Mouse (Mus musculus) kidney, adult 18-20 months (tissue): ENCODE measurements around the gene Gm884.
A peak's percentile ranks its signal among the peaks of the same experiment; 100 is the strongest.

Experiments used
- DNase-seq: peaks from one replicate; pipeline ENCODE4 v3.0.0; 2021

Gm884 gene

DNA sequence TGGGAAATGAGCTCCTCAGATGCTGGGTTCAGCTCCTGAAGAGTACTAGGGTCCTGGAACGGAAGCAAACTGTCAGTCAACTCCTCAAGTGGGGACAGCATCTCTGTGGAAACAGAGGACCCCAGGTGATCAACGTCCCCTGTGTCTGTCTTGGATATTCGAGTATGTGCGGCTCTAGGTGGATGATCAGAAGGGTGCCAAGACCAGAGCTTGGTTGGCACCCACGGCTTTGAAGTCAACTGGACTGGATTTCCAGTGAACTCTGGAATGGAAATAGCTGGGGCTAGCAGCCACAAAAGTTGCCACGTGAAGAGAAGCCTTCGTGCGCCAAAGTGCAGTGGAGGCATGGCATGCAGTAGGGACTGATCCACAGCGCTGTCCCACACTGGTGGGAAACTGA lies at the start of gene Gm884:
Gene Gm884 (minus strand): TSS at position 101 of the 400 bp plus-strand sequence.
- DNase-seq, result no peak

DNA sequence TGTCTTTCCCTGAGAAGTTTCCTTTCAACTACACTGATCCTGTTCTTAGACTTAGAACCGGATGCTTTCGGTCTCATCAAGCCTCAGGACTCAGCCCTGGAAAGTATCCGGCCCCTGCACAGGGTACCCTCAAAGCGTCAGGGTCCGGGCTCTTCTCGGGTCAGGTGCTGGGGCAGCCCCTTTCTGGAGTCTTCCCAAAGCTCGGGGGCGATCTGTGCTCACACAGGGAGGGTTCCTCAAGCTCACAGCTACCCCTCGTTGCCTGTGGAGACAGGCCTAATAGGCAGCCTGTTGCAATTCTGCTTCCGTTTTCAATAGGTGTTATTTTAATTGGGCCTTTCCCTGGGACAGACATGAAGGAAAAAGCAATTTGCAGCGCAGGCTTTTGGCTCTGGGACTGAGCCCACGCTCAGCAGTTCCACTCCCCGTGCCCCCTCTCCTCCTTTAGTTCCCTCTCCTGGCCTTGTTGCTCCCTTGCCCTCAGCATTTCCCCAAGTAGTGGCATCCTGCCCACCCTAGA lies 46.0 kb upstream of the Gm884 start:
- DNase-seq, result no peak

DNA sequence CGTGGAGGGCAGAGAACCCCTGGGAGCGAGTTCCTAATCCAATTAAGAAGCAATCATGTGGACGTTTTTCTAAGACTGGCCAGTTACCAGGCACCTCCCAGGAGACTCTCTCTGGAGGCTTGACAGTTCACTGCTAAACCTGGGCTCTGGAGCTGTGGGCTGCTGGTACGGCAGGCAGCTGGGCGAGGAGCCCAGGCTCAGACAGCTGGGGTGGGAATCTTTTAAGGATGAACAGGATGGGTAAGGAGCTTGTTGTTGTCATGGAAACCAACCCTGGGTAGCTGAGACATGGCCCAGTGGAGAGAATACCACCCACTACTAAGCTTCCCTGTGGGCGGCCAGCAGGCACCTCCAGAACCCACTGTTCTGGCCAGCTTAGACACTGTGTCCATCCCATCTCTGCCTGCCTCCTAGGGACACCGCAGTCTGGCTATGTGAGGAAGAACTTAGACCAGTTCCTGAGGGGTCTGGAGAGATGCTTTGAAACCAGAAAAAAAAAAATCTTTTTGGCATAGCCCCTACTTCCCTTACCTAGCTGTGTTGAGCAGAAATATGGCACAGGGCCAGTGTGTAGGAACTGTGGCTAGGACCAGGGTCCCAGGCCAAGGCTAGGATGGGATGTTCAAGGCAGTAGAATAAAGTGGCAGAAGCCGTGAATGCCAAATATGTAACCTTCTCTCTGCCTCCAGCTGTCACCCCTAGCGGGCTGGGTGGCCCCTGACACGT lies 45.4 kb upstream of the Gm884 start:
- no peak for DNase-seq

DNA sequence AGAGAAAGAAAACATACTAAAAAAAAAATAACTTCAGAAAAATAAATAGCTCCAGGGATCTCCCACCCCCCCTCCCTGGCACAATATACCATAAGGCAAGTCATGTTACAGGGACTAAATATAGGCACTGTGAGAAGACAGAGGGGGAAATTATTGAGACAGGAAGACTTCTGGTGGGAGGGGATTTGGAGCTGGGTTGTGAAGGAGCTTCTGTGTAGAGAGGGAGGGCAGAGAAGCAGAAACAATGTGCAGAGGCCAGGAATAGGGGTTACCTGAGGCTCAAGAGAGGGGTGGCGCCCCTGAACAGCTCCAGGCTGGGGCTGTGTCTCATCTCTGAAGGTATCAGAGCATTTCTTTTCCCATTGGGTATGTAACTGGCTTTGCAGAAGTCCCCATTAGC lies 44.8 kb upstream of the Gm884 start:
- no peak for DNase-seq

DNA sequence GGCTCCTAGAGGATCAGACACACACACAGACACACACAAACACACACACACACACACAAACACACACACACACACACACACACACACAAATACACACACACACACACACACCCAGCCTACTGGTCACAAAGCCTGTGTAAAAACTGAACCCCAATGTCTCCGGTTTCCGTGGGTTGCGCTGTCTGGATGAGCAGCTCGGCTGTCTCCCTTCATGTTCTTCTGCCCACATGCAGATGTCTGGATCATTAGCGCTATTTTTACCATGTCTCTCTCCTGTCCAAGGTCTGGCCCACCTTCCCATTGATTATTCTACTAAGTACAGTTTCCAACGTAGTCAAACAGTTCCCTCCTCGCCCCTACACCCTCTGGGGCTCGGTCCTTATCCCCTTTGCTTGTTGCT lies 42.2 kb upstream of the Gm884 start:
- no peak for DNase-seq

DNA sequence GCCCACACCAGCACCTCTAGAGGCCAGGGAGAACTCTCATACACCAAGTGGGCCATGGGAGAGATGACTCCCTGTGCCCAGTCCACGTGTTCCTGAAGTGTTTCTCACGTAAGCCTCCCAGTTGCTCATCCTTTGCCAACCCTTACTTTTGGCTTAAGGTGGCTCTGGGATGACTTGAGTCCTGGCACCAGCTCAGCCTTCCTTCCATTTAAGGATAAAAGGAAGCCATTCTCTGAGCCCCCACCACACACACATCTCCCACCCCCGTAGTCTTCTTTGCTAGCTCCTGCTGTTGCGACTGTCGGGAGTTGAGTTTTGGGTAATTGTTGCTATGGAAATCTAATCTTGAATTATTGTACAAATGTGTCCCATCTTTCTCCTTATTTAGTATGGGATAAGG lies 41.6 kb upstream of the Gm884 start:
- DNase-seq, result no peak

DNA sequence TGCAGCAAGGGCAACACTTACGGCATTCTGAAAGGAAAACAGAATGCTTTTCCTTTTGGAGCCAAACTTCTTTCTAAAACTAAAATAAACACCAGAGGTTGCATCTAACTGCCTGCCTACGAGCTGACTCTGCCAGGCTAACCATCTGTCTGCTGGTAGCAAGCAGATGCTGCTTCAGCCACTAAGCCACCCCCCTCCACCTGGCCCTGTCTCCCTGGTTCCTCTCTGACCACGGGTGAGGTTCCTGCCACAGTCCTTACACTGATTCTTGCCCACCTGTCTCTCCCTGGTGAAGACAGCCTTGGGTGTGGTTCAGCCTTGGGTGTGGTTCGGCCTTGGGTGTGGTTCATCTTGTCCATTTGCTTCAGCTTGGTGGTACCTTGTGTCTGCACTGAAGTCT lies 40.9 kb upstream of the Gm884 start:
- no peak for DNase-seq

DNA sequence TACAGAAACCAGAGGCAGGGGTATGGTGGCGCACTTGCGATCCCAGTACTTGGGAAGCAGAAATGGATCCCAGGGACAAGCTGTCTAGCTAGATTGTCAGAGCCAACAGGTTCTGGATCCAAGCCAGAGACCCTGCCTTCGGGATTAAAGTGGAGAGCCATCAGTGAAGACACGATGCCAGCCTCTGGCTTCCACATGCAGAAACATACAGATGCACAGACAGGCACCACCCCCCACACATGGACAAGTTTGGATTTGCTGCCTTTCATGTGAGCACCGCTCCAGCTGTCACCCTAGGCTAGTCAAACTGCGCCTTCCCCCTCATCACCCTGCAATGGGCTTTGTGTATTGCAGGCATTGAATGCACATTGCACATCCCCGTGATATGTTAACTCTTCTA lies 37.2 kb upstream of the Gm884 start:
- no peak for DNase-seq

DNA sequence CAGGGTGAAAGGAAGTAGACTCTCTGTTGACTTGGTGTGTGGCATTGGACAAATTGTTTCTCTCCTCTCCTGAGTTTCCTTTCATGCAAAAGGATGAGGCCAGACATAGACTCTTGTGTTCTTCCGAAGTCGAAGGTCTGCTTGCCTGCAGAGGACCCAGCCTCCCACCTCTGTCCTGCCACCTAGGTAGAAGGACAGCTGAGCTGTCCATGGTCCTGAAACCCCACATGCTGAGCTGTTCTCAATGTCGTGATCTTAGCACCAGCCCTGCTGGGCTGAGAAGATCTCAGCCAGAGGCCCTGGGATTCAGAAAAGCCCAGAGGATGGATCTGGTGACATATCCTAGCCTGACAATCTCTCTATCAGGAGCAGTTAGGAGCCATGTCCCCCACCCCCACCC lies 35.6 kb upstream of the Gm884 start:
- peak; percentile 43 for DNase-seq

DNA sequence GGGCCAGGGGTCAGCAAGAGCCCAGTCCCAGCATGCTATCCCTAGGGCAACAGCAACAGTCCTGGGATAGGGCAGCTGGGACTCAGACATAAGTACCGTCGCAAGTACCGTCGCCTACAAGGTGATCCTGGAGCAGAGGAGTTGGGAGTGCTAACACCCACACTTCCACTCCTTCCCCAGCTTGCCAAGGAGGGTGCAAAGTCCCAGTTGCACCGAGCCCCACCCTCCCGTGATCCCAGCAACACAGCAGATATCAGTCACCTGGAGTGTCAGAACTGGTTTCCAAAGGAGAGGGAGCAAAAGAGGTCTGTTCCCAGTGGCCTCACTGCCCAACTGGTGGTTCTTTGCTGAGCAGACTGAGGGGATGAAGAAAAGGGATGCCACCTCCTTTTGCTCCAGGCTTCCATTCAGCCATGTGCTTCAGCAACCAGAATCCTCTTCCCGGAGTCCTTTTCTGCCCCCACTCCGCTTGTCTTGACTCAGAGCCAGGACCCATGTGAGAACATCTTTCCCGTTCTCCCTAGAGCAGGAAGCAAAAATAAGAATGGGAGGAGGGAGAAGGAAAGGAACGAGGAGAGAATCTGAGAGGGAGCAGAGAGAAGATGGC lies 32.5 kb upstream of the Gm884 start:
- DNase-seq, result no peak

DNA sequence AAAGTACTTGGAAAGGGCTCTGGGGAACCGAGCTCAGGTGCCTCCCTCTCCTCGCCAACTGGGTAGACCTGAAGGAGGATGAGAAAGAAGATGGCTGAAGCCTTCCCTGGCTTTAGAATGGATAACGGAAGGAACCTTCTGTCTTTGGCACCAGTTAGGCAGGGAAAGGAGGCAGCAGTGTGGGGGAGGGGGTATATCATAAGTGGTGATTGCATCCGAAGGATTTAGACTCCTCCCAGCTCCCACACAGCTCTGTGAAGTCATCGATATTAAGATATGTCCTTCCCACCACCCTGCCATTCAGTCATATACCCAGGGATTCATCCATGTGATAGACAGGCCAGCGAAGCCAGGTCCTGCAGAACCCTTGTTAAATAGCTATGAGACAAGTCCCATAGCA lies 30.5 kb upstream of the Gm884 start:
- DNase-seq, result no peak

DNA sequence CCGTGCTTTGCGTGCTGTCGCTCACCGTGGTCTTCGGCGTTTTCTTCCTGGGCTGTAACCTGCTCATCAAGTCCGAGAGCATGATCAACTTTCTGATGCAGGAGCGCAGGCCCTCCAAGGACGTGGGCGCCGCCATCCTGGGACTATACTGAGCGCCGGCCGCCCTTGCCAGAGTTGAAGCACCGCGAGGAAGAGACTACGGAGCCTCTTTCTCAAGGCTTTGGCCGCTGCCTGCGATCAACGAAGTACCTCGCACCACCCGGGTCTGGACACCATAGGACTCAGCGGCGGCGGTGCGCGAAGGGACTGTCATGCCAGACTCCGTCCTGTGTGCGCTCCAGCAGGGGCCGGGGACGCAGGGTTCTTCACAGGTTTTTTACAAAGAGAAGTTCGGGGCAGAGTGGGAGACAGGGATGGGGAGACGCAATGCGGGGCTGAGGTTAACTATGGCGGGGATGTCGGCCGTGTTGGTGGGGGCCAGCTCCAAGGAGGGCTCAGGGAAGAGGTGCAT lies 29.1 kb upstream of the Gm884 start:
- no peak for DNase-seq

DNA sequence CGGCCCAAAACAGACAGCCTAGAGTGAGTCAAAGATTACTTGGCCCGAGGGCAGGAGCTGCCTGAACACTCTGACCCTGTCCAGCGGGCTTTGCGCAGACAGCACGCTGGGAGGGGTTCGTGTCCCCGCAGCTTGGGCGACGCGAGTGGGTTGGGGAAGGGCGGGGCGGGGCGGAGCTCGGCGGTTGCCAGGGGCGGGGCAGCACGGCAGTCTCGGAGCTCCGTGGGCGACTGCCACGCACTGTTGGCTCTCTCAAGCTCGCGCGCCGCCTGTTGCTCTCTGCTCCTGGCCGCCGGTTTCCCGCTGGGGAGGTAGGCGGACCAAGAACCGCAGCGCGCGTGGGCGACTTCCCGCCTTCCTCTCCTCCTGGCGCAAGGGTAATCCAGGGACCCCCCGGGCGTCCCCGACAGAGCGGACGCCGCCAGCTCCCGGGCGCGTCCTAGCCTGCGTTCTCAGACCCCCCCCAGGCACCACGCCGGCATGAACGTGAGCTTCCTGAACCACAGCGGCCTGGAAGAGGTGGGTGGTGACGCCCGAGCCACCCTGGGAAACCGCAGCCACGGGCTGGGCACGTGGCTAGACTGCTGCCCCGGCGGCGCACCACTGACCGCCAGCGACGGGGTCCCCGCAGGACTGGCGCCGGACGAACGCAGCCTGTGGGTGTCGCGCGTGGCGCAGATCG lies 28.5 kb upstream of the Gm884 start, which contains the start of gene Rprml:
Gene Rprml (plus strand): TSS at position 270 of the 682 bp plus-strand sequence.
- DNase-seq, result no peak

DNA sequence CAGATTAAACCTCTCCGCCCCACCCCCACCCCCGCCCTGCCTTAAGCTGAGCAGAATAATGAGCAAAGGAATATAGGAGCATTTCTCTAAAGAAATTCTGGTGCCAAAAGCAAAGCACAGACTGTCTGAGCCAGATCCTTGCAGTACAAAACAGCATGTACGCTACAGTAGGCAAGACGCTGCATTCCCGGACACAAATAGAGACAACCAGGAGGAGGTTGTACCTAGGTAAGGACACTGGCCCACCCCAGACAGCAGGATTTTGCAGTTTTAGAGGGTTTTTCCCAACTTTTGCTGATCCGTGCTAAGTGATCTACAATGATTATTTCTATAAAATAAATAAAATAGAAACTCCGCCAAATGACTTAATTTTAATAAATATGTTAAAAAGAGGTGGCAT lies 27.7 kb upstream of the Gm884 start:
- DNase-seq, result no peak

DNA sequence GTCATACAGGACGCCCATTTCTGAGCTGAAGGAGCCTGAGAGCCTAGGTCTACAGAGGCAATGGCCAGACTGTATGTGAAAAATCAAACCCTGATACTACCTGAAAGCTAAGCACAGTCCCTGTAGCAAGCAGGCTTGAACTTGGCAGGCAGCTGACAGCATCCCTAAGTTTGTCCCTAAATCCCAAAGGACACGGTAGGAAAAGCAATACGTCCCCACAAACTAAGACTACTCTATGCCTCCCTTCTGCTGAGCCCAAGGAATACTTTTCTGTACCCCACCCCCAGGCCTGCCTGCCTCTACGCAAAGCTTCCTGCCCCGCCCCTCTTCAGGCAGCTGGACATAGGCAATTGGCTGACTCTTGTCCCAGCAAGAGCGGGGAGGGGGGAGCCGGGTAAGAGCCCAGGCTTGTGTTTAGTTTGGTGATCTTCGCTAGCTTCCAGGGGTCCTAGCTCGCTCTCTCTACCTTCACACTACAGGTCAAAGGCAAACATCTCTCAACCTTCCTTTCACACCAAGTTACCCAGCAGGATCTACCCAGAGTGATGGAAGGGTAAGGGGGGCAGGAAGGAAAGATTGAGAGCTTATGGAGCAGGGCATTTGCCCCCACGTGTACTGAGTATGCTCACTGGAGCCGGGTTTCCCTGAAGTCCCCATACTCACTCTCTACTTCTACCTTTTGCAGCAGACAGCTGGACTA lies 27.1 kb upstream of the Gm884 start:
- DNase-seq, result no peak

DNA sequence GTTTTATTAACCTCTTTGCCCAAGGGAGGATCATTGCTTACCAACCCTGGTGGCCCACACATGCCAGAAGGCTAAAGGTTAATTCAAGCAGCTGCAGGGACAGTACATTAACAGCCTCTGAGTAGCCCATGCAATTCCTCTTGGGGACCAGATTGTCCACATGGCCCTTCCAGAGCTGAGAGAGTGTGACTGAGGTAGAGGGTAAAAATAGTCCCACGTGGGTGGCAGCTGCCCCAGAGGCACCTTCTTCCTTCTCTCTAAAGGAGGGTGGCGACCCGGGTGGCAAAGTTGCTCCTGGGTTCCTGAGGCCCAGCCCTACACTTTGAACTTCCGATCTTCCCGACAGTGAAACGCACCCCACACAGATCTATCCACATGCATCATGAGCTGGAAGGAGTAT lies 25.4 kb upstream of the Gm884 start:
- DNase-seq, result no peak

DNA sequence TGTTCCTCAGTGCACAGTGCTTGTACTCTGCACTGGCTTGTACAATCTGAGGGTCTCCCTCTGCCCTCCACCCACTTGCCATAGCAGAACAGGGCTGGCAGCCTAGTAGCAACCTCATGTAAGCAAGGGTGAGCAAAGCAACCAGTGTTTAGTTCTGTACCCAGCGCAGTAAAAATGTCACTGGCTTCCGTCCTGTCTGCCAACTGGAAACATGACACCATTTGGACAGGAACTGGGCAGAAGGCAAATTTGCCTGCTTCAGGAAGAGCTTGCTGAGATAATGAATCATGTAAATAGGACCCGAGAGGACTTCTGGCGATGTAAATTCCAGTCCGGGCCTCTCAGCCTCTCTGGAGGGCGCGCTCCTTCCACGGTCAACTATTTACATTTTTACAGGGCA lies 24.8 kb upstream of the Gm884 start:
- no peak for DNase-seq

DNA sequence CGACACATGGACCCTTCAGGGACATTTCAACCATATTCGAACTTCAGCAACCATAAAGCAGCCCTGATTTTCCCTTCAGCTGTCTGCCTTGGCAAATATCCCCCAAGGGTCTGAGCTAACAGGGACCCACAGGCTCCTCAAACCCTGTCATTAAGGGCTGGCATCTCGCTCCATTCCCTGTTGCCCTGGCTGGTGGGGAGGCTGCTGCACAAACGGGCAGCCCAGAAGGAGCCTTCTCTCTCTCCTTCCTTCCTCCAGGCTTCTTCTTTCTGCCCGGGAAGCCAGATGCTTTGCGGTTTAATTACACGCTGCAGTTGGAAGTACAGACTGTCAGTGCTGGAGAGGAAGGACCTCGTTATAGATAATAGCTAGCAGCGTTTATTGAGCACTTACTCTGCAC lies 22.3 kb upstream of the Gm884 start:
- DNase-seq, result no peak

DNA sequence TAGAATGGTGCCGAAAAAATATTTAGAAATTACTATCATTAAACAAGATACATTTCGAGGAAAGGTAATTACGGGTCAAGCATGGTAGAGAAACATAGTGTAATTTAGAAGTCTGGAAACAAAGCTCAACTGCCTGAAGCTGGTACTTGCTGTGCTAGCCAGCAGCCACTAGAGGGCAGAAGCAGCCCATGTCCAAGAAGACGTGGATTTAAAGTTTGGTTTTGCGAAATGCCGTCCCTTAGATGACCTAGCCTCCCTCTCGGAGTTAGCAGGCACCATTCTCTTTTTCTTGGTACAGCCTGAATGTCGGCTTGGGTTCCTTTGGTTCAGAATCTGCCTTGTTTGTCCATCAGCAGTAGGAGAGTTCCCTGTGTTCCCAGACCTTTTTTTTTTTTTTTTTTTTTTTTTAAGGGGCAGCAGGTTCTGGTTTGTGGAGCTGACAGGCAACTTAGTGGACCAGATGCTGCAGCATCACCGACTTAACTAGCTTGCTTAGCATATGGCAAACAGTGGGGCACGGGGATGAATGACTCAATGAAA lies 18.5 kb upstream of the Gm884 start:
- DNase-seq, result peak; percentile 49

DNA sequence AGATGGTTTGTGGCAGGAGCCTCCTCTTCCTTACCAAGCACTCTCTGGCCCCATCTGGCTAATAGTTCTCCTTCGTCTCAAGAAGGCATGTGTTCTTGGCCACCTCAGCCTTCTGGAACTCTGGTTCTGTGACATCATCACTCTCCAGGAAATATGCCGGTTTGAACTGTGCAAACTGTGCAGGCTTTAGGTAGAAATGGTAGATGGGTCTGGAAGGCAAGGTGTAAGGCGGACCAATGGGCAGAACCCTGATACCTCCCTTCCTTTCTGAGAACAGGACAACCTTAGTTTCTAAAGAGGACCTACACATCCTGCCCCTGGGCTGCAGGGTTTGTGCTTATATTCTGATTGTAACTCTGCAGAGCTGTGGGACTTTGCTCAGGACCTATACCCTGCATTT lies 17.9 kb upstream of the Gm884 start, which contains the start of gene Lyzl6:
Gene Lyzl6 (minus strand): TSS at position 101 of the 400 bp plus-strand sequence.
- DNase-seq, result no peak

DNA sequence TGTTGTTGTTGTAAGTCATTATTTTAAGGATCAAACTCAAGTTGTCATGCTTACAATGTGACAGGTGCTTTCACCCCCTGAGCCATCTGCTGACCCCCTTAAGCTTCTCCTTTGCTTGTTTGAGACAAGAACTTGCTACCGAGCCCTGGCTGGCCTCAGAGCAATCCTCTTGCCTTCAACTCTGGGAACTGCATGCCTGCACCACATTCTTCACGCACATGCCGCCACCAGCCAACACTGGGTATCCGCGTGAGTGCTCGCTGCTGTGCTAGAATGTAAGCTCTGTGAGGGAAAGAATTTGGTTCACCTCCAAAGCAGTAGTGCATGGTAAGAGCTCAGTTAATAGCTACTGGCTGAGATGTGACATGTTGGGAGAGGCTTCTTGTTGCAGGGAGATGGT lies 15.3 kb upstream of the Gm884 start:
- no peak for DNase-seq

DNA sequence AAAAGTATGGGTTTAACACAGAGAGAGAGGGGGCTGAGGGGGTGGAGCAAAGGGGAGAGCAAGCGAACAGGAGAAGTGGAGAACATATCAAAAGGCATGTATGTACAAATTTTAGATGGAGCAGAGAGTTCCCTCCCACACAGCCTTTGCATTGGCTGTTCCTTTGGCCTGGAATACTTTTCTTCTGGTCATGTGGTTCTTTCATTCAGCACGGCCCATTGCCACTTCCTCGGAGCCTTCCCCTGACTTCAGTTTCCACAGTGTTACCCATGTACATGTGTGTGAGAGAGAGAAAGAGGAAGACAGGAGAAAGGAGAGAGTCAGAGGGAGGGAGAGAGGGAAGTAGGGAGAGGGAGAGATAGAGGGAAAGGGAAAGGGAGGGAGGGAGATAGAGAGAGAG lies 14.5 kb upstream of the Gm884 start:
- DNase-seq, result no peak

DNA sequence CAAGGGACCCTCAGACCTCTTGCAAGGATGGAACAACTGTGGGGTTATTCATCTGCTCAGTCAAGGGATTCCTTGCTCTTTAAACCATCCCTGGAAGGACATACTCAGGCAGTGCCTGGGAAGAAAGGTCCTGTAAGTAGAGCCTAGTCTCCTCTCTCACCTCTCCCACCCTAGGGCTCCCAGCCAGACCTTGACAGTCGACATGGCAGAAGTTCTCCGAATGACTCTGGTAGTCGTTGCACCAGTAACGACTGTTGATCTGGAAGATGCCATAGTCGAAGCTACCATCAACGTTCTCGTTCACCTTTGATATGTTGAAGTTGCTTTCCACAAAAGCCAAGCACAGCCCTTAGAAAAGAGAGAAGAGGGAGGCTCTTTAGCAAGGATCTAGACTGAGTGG lies 13.9 kb upstream of the Gm884 start:
- no peak for DNase-seq
